Mouse (Mus musculus): ENCODE results near the gene Imp4.
A peak's percentile ranks its signal among the peaks of the same experiment; 100 is the strongest.

Gene Imp4

GRCm38 (mm10) chr1:34460061-34460441, 20.4 kb downstream of the Imp4 start:
- DNase-seq (ENCODE audit: low spot score in 2 of 2), result no peak

- no peak for DNase-seq (ENCODE audit: low spot score in 2 of 2)
These were observed 23.1 kb downstream of the Imp4 start for GRCm38 (mm10) chr1:34462766-34463165.

GRCm38 (mm10) chr1:34464310-34464817, 24.7 kb downstream of the Imp4 start:
- no peak for DNase-seq (ENCODE audit: low spot score in 2 of 2)

GRCm38 (mm10) chr1:34465445-34465844, 25.8 kb downstream of the Imp4 start:
- DNase-seq (ENCODE audit: low spot score in 2 of 2), result no peak

GRCm38 (mm10) chr1:34468051-34468450, 28.4 kb downstream of the Imp4 start:
- DNase-seq (ENCODE audit: low spot score in 2 of 2), result no peak

GRCm38 (mm10) chr1:34468500-34468899, 28.8 kb downstream of the Imp4 start:
- no peak for DNase-seq (ENCODE audit: low spot score in 2 of 2)

GRCm38 (mm10) chr1:34469801-34470200, 30.1 kb downstream of the Imp4 start:
- no peak for DNase-seq (ENCODE audit: low spot score in 2 of 2)

- no peak for DNase-seq (ENCODE audit: low spot score in 2 of 2)
These were observed 33.0 kb downstream of the Imp4 start for GRCm38 (mm10) chr1:34472427-34473300.

GRCm38 (mm10) chr1:34478891-34479655, 39.4 kb downstream of the Imp4 start:
- no peak for DNase-seq (ENCODE audit: low spot score in 2 of 2)

- DNase-seq (ENCODE audit: low spot score in 2 of 2), result no peak
These were observed 41.1 kb downstream of the Imp4 start for GRCm38 (mm10) chr1:34480801-34481200.

GRCm38 (mm10) chr1:34481920-34482669, 42.4 kb downstream of the Imp4 start:
- DNase-seq (ENCODE audit: low spot score in 2 of 2), result no peak

GRCm38 (mm10) chr1:34484470-34484869, 44.8 kb downstream of the Imp4 start:
- no peak for DNase-seq (ENCODE audit: low spot score in 2 of 2)

- DNase-seq (ENCODE audit: low spot score in 2 of 2), result peak; percentile 23 to 43
These were observed 46.0 kb downstream of the Imp4 start for GRCm38 (mm10) chr1:34485461-34486188.

GRCm38 (mm10) chr1:34487383-34487782, 47.7 kb downstream of the Imp4 start:
- DNase-seq (ENCODE audit: low spot score in 2 of 2), result no peak

- DNase-seq (ENCODE audit: low spot score in 2 of 2), result no peak
These were observed 50.3 kb downstream of the Imp4 start for GRCm38 (mm10) chr1:34489852-34490541.

GRCm38 (mm10) chr1:34491480-34491879, 51.8 kb downstream of the Imp4 start:
- DNase-seq (ENCODE audit: low spot score in 2 of 2), result no peak
